Comparison of ENCODE assay signal across 28 mouse cellular contexts in genomic region chr3:59154888-59155287, GRCm38 (mm10). TPM values are rescaled to one million over a fixed set of nuclear protein-coding genes. Genes with fewer than 3 reads are reported as not detected.
"Had no signal": no experiment of that assay in that cellular context is flagged by ENCODE, and none has a peak within 500 bp of the region (broad histone marks: within the 10 kb centered on the region; RNA-seq: fewer than 3 reads in every experiment).

No protein-coding gene starts in this region.

- H3K27ac ChIP-seq: kidney, embryonic 15.5 days; limb, embryonic 12.5 days; limb, embryonic 15.5 days; liver, embryonic 14.5 days; macrophage; neural tube, embryonic 13.5 days; stomach, embryonic 15.5 days had no signal

- H3K27me3 ChIP-seq: kidney, embryonic 15.5 days; limb, embryonic 12.5 days; limb, embryonic 15.5 days; megakaryocyte, embryonic 14.5 days; neural tube, embryonic 13.5 days; stomach, embryonic 15.5 days had no signal

- DNase-seq: kidney, postnatal 10 days; kidney, postnatal 36 days; left cerebral cortex, postnatal 4 days; liver, postnatal 0 days; lung, embryonic 14.5 days; midbrain, embryonic 14.5 days; retina, postnatal 1 day; right cerebral cortex, postnatal 25 days; spleen, adult 18-20 months; thymus, postnatal 25 days had no signal

- H3K4me1 ChIP-seq: kidney, embryonic 15.5 days; limb, embryonic 12.5 days; limb, embryonic 15.5 days; neural tube, embryonic 13.5 days; stomach, embryonic 15.5 days had no signal

- H3K9me3 ChIP-seq: kidney, embryonic 15.5 days; limb, embryonic 12.5 days; limb, embryonic 15.5 days; megakaryocyte, embryonic 14.5 days; neural tube, embryonic 13.5 days; stomach, embryonic 15.5 days had no signal

- ATAC-seq: lung, postnatal 0 days had no signal

- H3K4me3 ChIP-seq: kidney, embryonic 15.5 days; limb, embryonic 12.5 days; limb, embryonic 15.5 days; megakaryocyte, embryonic 14.5 days; myocyte; neural tube, embryonic 13.5 days; stomach, embryonic 15.5 days had no signal

- H3K9ac ChIP-seq: kidney, embryonic 15.5 days; limb, embryonic 12.5 days; limb, embryonic 15.5 days; liver, embryonic 14.5 days; liver, postnatal 0 days; lung, embryonic 14.5 days; neural tube, embryonic 13.5 days; stomach, embryonic 15.5 days had no signal

- H3K4me2 ChIP-seq: kidney, embryonic 15.5 days; limb, embryonic 12.5 days; limb, embryonic 15.5 days; liver, embryonic 11.5 days; lung, embryonic 14.5 days; midbrain, embryonic 11.5 days; neural tube, embryonic 13.5 days; stomach, embryonic 15.5 days had no signal

- H3K36me3 ChIP-seq: kidney, embryonic 15.5 days; limb, embryonic 12.5 days; limb, embryonic 15.5 days; neural tube, embryonic 13.5 days; stomach, embryonic 15.5 days had no signal

RNA-seq across cellular contexts. Expression of gene Gpr87, which starts 40.0 kb away (rescaled TPM):
- total RNA-seq: layer of hippocampus, adult 18-20 months; layer of hippocampus, postnatal 14 days; left cerebral cortex, adult 8-10 months; left cerebral cortex, postnatal 14 days; left cerebral cortex, postnatal 4 days; monocyte, adult 5-6 weeks; neutrophil, adult 5-6 weeks had no signal
- polyA plus RNA-seq: kidney, embryonic 15.5 days; liver, embryonic 11.5 days; liver, embryonic 14.5 days; liver, postnatal 0 days; lung, postnatal 0 days; macrophage; myocyte; neural tube, embryonic 13.5 days had no signal

RNA-seq across cellular contexts. Expression of gene Gpr171, which starts 53.3 kb away (rescaled TPM):
- total RNA-seq: layer of hippocampus, adult 18-20 months; layer of hippocampus, postnatal 14 days; left cerebral cortex, adult 8-10 months; left cerebral cortex, postnatal 14 days; left cerebral cortex, postnatal 4 days had no signal
- polyA plus RNA-seq: myocyte had no signal

RNA-seq across cellular contexts. Expression of gene P2ry13, which starts 55.8 kb away (rescaled TPM):
- total RNA-seq: monocyte, adult 5-6 weeks had no signal
- polyA plus RNA-seq: myocyte had no signal
